Mouse (Mus musculus) intestine, postnatal 0 days (tissue): Measurements from ENCODE around the gene Smpd1. TPM values are rescaled to one million over a fixed set of nuclear protein-coding genes. Genes with fewer than 3 reads are reported as not detected.

Source experiments
- ATAC-seq: fragments of 200-750 bp; cut with Nextera tagmentation; 2 replicates; pipeline ENCODE4 v1.8.0; 2017; ENCODE audit warnings: mild to moderate bottlenecking, moderate TSS enrichment, moderate library complexity
- H3K27ac ChIP-seq: fragments of 300-500 bp; sonication (generic); 2 replicates; pipeline ENCODE4 v1.5.1; 2014; ENCODE audit warnings: mild to moderate bottlenecking, low read depth, low read length, moderate library complexity
- H3K27me3 ChIP-seq: fragments of 300-500 bp; sonication (generic); replicated peaks from 2 replicates; pipeline ENCODE4 v1.6.1; 2014; ENCODE audit warnings: low read length, mixed read lengths; ENCODE audit not compliant: control insufficient read depth, insufficient read depth
- H3K36me3 ChIP-seq: fragments of 300-500 bp; sonication (generic); 2 replicates; pipeline ENCODE4 v1.6.1; 2014; ENCODE audit warnings: mild to moderate bottlenecking, moderate library complexity; ENCODE audit not compliant: control insufficient read depth, insufficient read depth
- H3K4me1 ChIP-seq: fragments of 300-500 bp; sonication (generic); replicated peaks from 2 replicates; pipeline ENCODE4 v1.6.1; 2014; ENCODE audit warnings: antibody characterized with exemption, low read length, mixed read lengths; ENCODE audit not compliant: control insufficient read depth, insufficient read depth
- H3K4me2 ChIP-seq: fragments of 300-500 bp; sonication (generic); replicated peaks from 2 replicates; pipeline ENCODE4 v1.6.1; 2014; ENCODE audit warnings: low read depth, mild to moderate bottlenecking, moderate library complexity
- H3K4me3 ChIP-seq: fragments of 300-500 bp; sonication (generic); 2 replicates; pipeline ENCODE4 v1.5.1; 2014; ENCODE audit warnings: low read depth, low read length
- H3K9ac ChIP-seq: fragments of 300-500 bp; sonication (generic); 2 replicates; pipeline ENCODE4 v1.6.1; 2014; ENCODE audit warnings: mild to moderate bottlenecking, low read depth, low read length
- H3K9me3 ChIP-seq: fragments of 300-500 bp; sonication (generic); 2 replicates; pipeline ENCODE4 v1.6.1; 2016; ENCODE audit warnings: mixed run types; ENCODE audit not compliant: control insufficient read depth
- CTCF ChIP-seq: sonication (generic); IDR thresholded peaks from 2 replicates; pipeline ENCODE4 v1.5.1; 2016; ENCODE audit warnings: low read depth, mild to moderate bottlenecking, control low read depth, antibody characterized with exemption, moderate library complexity
- WGBS: fragments of 180-500 bp; shearing (Covaris S2); extraction: QIAGEN DNeasy Blood & Tissue Kit; methylation state at CpG from one replicate; pipeline ENCODE4 v1.1.7; 2014; 5-methylcytosine and 5-hydroxymethylcytosine counted together
- polyA plus RNA-seq: library from polyadenylated mRNA; unstranded; fragments of >200 nt; fragmentation: Nextera tagmentation; extraction: Ambion mirVana; gene quantifications from 2 replicates; pipeline ENCODE4 v1.2.1, GENCODE M21; 2015

The Smpd1 gene
- polyA plus RNA-seq, 1 experiment from 2014 or later, result 25.4 TPM

DNA sequence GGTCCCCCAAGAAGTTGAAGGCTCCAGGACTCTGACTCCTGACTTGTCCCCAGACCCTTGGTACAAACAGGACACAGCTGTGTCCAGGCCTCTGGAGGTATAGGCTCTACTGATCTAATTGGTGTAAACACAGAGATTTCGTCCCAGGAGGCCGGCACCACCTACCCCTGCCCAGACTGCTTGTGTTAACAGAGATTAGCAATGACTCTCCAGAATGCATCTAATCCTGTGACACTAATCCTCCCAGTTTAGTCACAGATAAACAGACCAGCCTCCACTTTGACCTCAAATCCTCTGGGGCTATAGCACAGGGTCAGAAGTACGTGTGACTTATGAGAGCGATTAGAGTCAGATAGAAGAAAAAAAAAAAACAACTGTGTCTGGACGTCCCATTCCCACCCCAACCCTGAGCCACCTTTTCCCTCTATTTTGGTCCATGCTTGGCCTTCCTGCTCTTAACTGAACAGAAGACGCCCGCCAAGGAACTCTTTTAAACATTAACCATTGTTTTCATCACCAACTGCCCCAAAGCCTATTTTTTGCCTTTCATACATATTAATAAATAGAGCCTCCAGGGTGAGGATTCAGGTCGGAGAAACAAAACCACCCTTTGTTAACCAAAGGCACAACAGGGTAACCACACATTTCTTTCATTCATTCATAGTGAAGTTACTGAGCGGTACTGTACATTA is 37.3 kb upstream of the Smpd1 start:
- Histone ChIP-seq H3K9ac (no peak overlapping the region), H3K36me3 (no peaks in the 10 kb centered on the region), H3K4me1 (no peaks in the 10 kb centered on the region), H3K4me3 (no peak overlapping the region), H3K27ac (no peak overlapping the region), H3K4me2 (no peak overlapping the region), H3K9me3 (no peaks in the 10 kb centered on the region), H3K27me3 (no peaks in the 10 kb centered on the region)
- no peak for TF ChIP-seq CTCF
- ATAC-seq, result no peak
- WGBS, result 30% methylated on average over 9 of the region's 9 CpGs

- Histone ChIP-seq H3K9ac (no peak overlapping the region), H3K27ac (no peak overlapping the region), H3K4me3 (no peak overlapping the region), H3K9me3 (no peaks in the 10 kb centered on the region), H3K4me1 (no peaks in the 10 kb centered on the region), H3K36me3 (no peaks in the 10 kb centered on the region), H3K4me2 (no peak overlapping the region), H3K27me3 (no peaks in the 10 kb centered on the region)
- WGBS, result 76% methylated on average over 11 of the region's 11 CpGs
- no peak for TF ChIP-seq CTCF
- ATAC-seq, result no peak
These were observed 34.8 kb upstream of the Smpd1 start for GRCm38 (mm10) chr7:105519336-105519735.

- Histone ChIP-seq H3K4me3 (no peak overlapping the region), H3K27me3 (no peaks in the 10 kb centered on the region), H3K27ac (no peak overlapping the region), H3K4me2 (no peak overlapping the region), H3K9ac (no peak overlapping the region), H3K4me1 (no peaks in the 10 kb centered on the region), H3K9me3 (no peaks in the 10 kb centered on the region), H3K36me3 (no peaks in the 10 kb centered on the region)
- WGBS, result 81% methylated on average over 2 of the region's 2 CpGs
- no peak for ATAC-seq
- no peak for TF ChIP-seq CTCF
These were observed 34.4 kb upstream of the Smpd1 start for GRCm38 (mm10) chr7:105519771-105520170.

- no peaks in the 10 kb centered on the region for H3K9me3 ChIP-seq
- ATAC-seq, result no peak
- no peaks in the 10 kb centered on the region for H3K36me3 ChIP-seq
- H3K27me3 ChIP-seq, result no peaks in the 10 kb centered on the region
- H3K27ac ChIP-seq, result no peak overlapping the region
- H3K4me2 ChIP-seq, result no peak overlapping the region
- no peak overlapping the region for H3K4me3 ChIP-seq
- 35% methylated on average over 6 of the region's 6 CpGs for WGBS
- no peak overlapping the region for H3K9ac ChIP-seq
- TF ChIP-seq CTCF, result no peak
- H3K4me1 ChIP-seq, result no peaks in the 10 kb centered on the region
These were observed 34.0 kb upstream of the Smpd1 start for GRCm38 (mm10) chr7:105520201-105520600.

- WGBS, result 77% methylated on average over 2 of the region's 2 CpGs
- H3K4me2 ChIP-seq, result no peak overlapping the region
- H3K4me3 ChIP-seq, result no peak overlapping the region
- no peak overlapping the region for H3K27ac ChIP-seq
- no peaks in the 10 kb centered on the region for H3K9me3 ChIP-seq
- no peak overlapping the region for H3K9ac ChIP-seq
- no peaks in the 10 kb centered on the region for H3K36me3 ChIP-seq
- 0 out of 2 replicates have a peak, but pooled peaks have one; percentile 25 for ATAC-seq
- no peaks in the 10 kb centered on the region for H3K27me3 ChIP-seq
- H3K4me1 ChIP-seq, result no peaks in the 10 kb centered on the region
- no peak for TF ChIP-seq CTCF
These were observed 29.9 kb upstream of the Smpd1 start for GRCm38 (mm10) chr7:105524222-105524621.

DNA sequence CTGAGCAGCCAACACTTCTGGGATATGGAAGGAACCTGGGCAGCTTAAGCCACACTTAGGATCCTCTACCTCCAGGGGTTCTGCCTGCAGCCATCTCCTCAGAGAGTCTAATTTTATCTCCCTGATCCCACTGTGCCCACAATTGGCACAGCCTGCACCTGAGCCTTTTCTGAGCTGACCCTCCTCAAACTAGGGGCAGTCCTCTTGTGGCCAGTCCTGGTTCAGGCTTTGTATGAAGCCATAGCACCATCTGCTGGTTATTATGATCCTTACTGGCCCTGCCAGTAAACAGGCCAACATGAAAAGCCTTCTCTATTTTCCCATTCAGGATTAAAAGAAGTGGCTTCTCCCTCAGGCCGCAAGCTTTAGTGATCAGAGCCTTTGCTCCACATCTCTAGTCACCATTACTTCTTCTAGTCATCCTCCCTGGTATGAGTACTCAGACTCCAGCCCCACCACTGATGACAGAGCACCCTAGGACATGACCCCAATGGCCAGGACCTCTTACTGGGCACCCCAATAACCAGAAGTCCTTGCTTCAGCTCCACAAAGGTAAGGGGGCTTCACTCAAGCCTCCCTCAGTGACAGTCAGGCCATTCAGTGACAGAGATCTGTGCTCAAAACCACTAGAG is 26.7 kb upstream of the Smpd1 start:
- H3K27me3 ChIP-seq, result no peaks in the 10 kb centered on the region
- H3K4me2 ChIP-seq, result no peak overlapping the region
- no peak overlapping the region for H3K27ac ChIP-seq
- no peaks in the 10 kb centered on the region for H3K36me3 ChIP-seq
- no peak overlapping the region for H3K4me3 ChIP-seq
- TF ChIP-seq CTCF, result peak; percentile 82
- WGBS, result 57% methylated on average over 1 of the region's 1 CpGs
- 0 out of 2 replicates have a peak, but pooled peaks have one; percentile 36 for ATAC-seq
- H3K9ac ChIP-seq, result no peak overlapping the region
- no peaks in the 10 kb centered on the region for H3K9me3 ChIP-seq
- H3K4me1 ChIP-seq, result no peaks in the 10 kb centered on the region
